Mouse (Mus musculus) frontal cortex, adult 2 months (tissue): ENCODE results near the gene Fam102a. TPM values are rescaled to one million over a fixed set of nuclear protein-coding genes. Genes with fewer than 3 reads are reported as not detected.

Source experiments
- DNase-seq, 2 experiments: peaks; one replicate each; pipeline ENCODE4 v3.0.0; 2022; ENCODE audit warnings: low spot score in 1 of 2; ENCODE audit errors: extremely low spot score in 1 of 2
- polyA plus RNA-seq: library from polyadenylated mRNA; depleted of rRNA; stranded (reverse); fragments of >200 nt; gene quantifications from 2 replicates; pipeline ENCODE4 v1.2.3, GENCODE M21; 2012; rRNA removed

The Fam102a gene
- polyA plus RNA-seq, 1 experiment, result 34.3 TPM

- DNase-seq, result peak in 1 of 2 experiments; percentile 84
These were observed 71.3 kb downstream of the Fam102a start for GRCm38 (mm10) chr2:32606161-32607142.

- peak in 1 of 2 experiments; percentile 66 for DNase-seq
These were observed 72.3 kb downstream of the Fam102a start for GRCm38 (mm10) chr2:32607262-32607947.

- peak in 1 of 2 experiments; percentile 52 for DNase-seq
These were observed 73.1 kb downstream of the Fam102a start for GRCm38 (mm10) chr2:32608141-32608777.

DNA sequence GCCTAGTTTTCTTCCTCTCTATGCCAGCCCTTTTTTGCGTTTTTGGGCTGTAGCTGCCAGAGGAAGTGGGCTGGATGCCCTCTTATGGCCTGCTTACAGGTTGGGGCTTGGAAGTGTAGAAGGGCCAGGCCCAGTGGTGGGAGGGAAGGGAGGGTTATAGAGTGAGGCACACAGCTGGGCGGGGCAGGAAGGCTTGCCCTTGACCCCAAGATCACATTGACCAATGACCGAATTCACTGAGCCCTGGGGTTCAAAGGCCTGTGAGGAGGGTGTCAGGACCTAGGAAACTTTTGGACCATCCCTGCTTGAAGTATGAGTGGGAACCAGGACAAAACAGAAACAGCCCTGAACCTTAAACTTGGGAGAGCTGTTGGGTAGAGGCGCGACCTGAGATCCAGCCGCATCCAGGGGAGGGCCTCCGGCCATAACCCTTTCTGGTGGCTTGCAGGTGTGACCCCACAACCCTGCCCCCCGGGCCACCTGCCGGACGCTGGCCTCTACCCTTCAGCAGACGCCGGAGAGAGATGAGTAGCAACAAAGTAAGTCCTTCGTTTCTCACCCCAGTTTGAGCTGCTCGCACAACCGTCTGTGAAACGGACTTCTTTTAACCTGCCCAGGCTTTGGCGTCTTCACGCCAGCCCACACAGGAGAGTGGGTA lies 73.8 kb downstream of the Fam102a start:
- no peak for DNase-seq

GRCm38 (mm10) chr2:32610610-32611229 lies 75.6 kb downstream of the Fam102a start:
- peak in 1 of 2 experiments; percentile 65 for DNase-seq

- DNase-seq, result no peak
These were observed 77.1 kb downstream of the Fam102a start for GRCm38 (mm10) chr2:32612274-32612673.

DNA sequence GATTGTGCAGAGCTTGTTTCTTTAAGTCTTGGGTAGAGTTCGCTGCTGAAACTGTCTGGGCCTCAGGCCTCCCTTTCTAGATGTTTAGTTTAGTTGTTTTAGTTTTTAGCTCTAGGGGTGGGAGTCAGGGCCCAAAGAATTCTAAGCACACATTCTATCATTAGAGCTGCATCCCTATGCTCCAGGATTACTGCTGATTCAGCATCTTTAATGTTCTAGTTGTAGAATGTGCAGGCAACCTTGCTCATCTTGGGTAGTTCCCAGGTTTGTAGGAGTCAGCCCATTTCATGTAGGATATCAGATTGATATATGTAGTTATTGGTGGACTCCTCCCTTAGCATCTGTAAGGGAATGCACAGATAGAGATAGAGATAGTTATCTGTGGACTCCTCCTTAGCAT lies 82.0 kb downstream of the Fam102a start:
- no peak for DNase-seq

GRCm38 (mm10) chr2:32617601-32618000 lies 82.5 kb downstream of the Fam102a start:
- no peak for DNase-seq

- DNase-seq, result no peak
These were observed 82.9 kb downstream of the Fam102a start for GRCm38 (mm10) chr2:32618051-32618450.

Other genes starting within 250 kb of the Fam102a start
- gene Golga2, start 247.9 kb upstream of the Fam102a start, polyA plus RNA-seq, result 59.2 and 66.6 TPM in 2 replicates
- gene Swi5, start 247.3 kb upstream of the Fam102a start, polyA plus RNA-seq, result 267 and 274 TPM in 2 replicates
- gene Ciz1, start 183.0 kb upstream of the Fam102a start, polyA plus RNA-seq, result 164 and 170 TPM in 2 replicates
- gene Dnm1, start 182.0 kb upstream of the Fam102a start, polyA plus RNA-seq, result 1,288 and 1,302 TPM in 2 replicates
- gene 1110008P14Rik, start 153.4 kb upstream of the Fam102a start, polyA plus RNA-seq, result 396 and 571 TPM in 2 replicates
- gene Lcn2, start 147.1 kb upstream of the Fam102a start, polyA plus RNA-seq, result 0.18 and 0.80 TPM in 2 replicates
- 53.2 and 59.4 TPM in 2 replicates for gene Ptges2, start 139.4 kb upstream of the Fam102a start, polyA plus RNA-seq
- 3.1 and 3.2 TPM in 2 replicates for gene Naif1, start 84.9 kb upstream of the Fam102a start, polyA plus RNA-seq
- 44.3 and 49.9 TPM in 2 replicates for gene Slc25a25, start 83.9 kb upstream of the Fam102a start, polyA plus RNA-seq
- 145 and 160 TPM in 2 replicates for gene Dpm2, start 35.5 kb downstream of the Fam102a start, polyA plus RNA-seq
- gene Pip5kl1, start 39.5 kb downstream of the Fam102a start, polyA plus RNA-seq, result 22.7 and 23.6 TPM in 2 replicates
- gene 9430097D07Rik, start 40.4 kb downstream of the Fam102a start, polyA plus RNA-seq, result 0.38 and 0.46 TPM in 2 replicates
- gene St6galnac4, start 51.8 kb downstream of the Fam102a start, polyA plus RNA-seq, result 32.4 and 34.4 TPM in 2 replicates
- gene St6galnac6, start 64.4 kb downstream of the Fam102a start, polyA plus RNA-seq, result 98.8 and 112 TPM in 2 replicates
- gene Ak1, start 86.4 kb downstream of the Fam102a start, polyA plus RNA-seq, result 151 and 154 TPM in 2 replicates
- gene Eng, start 111.3 kb downstream of the Fam102a start, polyA plus RNA-seq, result 34.7 and 37.7 TPM in 2 replicates
- gene Fpgs, start 168.8 kb downstream of the Fam102a start, polyA plus RNA-seq, result 16.8 and 24.8 TPM in 2 replicates
- gene Cdk9, start 177.7 kb downstream of the Fam102a start, polyA plus RNA-seq, result 250 and 268 TPM in 2 replicates
- gene Sh2d3c, start 185.7 kb downstream of the Fam102a start, polyA plus RNA-seq, result 28.1 and 28.6 TPM in 2 replicates
- 3.2 and 3.5 TPM in 2 replicates for gene 6330409D20Rik, start 205.7 kb downstream of the Fam102a start, polyA plus RNA-seq
- 60.0 and 69.0 TPM in 2 replicates for gene Tor2a, start 221.9 kb downstream of the Fam102a start, polyA plus RNA-seq
- 1.7 and 1.9 TPM in 2 replicates for gene Ttc16, start 240.3 kb downstream of the Fam102a start, polyA plus RNA-seq
- 7.9 and 8.9 TPM in 2 replicates for gene Ptrh1, start 240.5 kb downstream of the Fam102a start, polyA plus RNA-seq
- 1.8 and 4.8 TPM in 2 replicates for gene Cfap157, start 249.1 kb downstream of the Fam102a start, polyA plus RNA-seq